Mouse (Mus musculus): ENCODE data around the gene Arhgef11. TPM values are rescaled to one million over a fixed set of nuclear protein-coding genes. Genes with fewer than 3 reads are reported as not detected.

Arhgef11 gene
- total RNA-seq, 1 experiment from 2014 or later = 37.8 TPM

DNA sequence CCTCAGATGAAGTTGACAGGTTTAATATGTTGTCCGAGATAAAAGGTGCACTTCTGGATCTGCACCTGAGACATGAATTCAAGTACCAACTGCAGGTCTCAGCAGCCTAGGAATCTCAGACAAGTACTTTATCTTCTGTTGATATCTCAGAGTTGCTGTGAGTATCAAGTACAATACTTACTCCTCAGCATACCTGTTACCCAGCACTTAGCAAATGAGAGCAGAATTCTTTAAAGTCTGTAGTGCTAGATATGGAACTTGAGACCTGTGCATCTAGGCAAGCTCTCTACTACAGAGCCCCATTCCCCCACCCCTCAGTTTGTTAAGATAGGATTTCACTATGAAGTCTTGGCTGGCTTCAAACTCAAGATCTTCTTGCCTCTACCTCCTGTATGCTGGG, 43.9 kb downstream of the Arhgef11 start:
- DNase-seq = no peak

DNA sequence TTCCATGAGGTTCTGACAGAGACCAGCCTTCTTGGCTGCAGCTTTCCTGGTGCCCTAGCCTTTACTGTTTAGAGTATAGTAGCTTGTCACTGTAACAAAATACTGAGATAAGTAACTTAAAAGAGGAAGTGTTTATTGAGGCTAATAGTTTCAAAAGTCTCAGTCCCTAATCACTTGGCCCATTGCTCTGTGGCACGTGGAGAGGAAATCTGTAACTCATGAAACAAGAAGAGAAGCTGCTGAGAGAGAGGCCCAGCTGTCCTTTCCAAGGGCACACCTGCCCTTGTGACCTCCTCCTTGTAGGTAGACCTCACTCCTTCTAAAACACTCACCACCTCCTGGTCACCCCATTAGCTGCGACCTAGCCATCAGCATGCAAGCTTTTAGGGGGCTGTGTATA, 101.2 kb downstream of the Arhgef11 start:
- DNase-seq = no peak

- DNase-seq = no peak
These were observed 107.2 kb downstream of the Arhgef11 start for GRCm38 (mm10) chr3:87724556-87724955.

- no peak for DNase-seq
These were observed 108.2 kb downstream of the Arhgef11 start for GRCm38 (mm10) chr3:87725396-87726160.

DNA sequence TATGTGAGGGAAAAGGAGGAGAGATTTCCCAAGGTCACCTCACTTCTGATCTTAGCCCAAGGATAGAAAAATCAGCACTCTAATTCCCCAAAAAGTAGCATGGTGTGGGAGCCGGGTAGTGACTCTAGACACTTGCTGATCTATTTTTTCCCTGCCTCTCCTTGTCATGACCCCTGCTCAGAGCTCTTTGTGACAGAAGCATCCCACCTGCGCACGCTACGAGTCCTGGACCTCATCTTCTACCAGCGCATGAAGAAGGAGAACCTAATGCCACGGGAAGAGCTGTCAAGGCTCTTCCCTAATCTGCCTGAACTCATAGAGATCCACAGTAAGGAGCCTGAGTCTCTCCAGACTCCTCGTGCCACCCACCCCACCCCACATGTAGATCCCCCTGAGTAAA, 108.8 kb downstream of the Arhgef11 start:
- DNase-seq = no peak

GRCm38 (mm10) chr3:87728696-87729095, 111.3 kb downstream of the Arhgef11 start:
- DNase-seq = no peak

DNA sequence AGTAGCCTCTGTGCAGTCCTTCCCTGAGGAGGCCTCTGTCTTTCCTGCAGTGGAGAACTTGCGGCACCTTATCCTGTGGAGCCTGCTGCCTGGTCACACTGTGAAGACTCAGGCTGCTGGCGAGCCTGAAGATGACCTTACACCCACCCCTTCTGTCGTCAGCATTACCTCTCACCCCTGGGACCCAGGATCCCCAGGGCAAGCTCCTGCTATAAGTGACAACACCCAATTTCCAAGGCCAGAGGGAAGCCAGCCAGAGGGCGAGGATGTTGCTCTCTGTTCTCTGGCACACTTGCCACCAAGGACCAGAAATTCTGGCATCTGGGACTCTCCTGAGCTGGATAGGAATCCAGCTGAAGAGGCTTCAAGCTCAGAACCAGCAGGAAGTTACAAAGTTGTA, 115.7 kb downstream of the Arhgef11 start:
- DNase-seq = peak; percentile 77

GRCm38 (mm10) chr3:87733984-87734761, 116.8 kb downstream of the Arhgef11 start:
- peak; percentile 62 for DNase-seq

DNA sequence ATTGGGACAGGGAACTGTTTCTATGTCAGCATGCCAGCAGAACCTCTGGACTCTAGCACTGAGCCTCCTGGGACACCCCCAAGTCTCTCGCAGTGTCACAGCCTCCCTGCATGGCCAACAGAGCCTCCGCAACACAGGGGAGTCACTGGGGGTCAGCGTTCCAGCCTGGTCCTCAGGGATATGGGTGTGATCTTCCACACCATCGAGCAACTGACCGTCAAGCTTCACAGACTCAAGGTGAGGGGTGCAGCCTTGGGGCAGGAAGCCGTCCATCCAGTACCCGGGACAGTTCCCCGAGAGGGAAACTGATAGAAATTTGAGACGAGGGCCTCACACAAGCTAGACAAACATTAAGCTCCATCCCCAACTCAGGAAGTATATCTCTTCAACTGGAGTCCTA, 118.0 kb downstream of the Arhgef11 start:
- DNase-seq = no peak

DNA sequence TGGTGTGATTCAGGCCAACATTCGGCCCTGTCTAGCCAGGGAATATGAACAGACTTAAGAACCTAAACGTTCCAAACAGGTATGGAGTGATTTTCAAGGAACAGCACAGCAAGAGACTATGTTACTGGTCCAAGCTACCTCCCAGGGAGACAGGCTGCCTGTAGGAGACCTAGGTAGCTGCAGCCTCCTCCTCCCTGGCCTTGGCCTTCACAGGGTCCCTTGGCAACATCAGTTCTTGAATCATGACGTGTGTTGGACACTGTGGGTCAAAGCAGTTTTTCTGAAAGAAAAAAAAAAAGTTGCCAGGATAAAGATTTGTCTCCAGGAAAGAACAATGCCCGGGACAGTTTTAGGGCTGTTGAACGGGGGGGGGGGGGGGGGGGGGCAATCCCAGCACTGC, 121.5 kb downstream of the Arhgef11 start:
- DNase-seq = peak; percentile 72

DNA sequence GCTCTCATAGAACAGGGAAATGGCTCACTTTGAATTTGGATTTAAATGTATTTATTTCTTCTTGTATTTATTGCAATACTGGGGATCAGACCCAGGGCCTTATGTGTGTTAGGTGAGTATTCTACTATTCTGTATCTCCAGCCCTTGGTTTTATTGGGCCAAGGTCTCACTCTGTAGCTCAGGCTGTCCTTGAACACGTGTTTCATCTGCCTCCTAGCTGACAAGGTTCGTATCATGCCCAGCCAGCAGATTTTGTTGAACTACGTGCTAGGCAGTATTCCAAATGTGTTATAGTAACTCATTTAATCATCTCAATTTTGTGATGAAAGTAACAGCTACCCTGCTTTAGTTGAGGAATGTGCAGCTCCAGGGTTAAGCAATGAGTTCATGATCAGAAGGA, 124.7 kb downstream of the Arhgef11 start:
- no peak for DNase-seq

GRCm38 (mm10) chr3:87742735-87743134, 125.4 kb downstream of the Arhgef11 start:
- no peak for DNase-seq

DNA sequence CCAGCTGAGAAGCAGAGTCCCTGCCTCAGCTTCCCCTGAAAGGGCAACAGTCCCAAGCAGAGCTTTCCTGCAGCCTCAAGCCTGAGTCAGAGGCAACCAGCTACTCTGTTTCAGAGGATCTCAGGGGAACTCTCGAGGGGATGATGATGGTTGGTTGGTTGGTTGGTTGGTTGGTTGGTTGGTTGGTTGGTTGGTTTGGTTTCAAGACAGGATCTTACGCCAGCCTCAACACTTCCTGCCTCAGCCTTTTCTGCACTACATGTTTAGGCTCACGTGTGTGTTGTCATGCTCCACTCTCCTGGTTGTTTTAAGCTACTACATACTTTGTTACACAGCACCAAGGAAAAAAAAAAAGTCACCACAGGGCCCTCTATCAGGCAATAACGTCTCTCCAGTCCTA, 126.6 kb downstream of the Arhgef11 start:
- no peak for DNase-seq

- DNase-seq = no peak
These were observed 127.8 kb downstream of the Arhgef11 start for GRCm38 (mm10) chr3:87745036-87745659.

GRCm38 (mm10) chr3:87748431-87748830, 131.1 kb downstream of the Arhgef11 start, which contains the start of gene Lrrc71:
Gene Lrrc71, minus strand, starts transcription at chr3:87748625.
- peak; percentile 56 for DNase-seq

DNA sequence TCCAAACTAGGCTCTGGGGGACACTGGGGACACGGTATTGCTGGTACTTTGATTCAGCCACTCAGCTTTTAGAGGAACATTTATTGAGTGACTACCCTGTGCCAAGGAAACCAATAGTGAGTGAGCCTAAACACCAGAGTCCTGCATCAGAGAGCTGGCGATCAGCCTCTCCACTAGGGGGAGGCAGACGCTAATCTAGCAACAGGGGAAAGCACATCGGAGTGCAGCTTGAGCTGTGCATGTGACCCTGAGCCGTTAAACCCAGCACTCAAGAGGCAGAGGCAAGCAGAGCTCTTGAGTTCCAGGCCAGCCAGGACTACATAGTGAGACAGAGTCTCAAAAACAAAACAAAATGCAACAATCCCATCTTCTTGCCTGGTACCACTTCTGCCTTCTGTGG, 131.7 kb downstream of the Arhgef11 start:
- DNase-seq = peak; percentile 79

DNA sequence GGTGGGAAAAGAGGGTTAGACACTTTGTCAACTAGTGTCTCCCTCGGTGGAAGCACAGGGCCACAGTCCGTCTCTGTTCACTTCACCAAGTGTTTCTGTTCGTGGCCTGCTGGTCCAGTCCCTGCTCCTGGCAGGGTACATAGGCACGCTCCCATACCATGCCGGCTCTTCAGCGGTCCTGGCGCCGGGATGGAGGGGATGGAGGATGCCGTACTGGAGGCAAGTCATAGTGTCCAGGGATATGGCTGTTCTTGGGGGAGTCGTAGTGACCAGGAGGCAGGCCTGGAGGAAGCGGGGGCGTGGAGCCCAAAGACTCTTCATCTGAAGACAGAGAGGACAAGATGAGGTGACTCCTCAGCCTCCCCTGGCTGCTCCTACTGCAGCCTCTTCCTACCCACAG, 132.6 kb downstream of the Arhgef11 start:
- DNase-seq = no peak

DNA sequence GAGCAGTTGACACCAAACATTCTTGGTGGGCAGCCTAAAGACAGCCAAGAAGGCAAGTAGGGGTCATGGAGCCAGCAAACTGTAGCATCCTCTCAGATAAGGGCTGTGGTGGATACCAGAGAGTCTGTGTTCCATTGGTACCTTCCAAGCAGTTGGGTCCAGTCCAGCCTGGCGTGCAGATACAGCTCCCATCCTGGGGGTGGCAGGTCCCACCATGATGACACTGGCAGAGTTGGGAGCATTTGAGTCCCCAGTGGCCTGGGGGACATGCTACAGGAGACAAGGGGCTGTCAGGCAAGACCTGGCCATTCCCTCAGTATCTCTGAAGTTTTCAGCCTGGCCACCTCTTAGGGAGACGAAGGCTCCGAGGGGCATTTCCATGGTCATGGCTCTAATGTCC, 135.2 kb downstream of the Arhgef11 start:
- DNase-seq = no peak

- no peak for DNase-seq
These were observed 136.5 kb downstream of the Arhgef11 start for GRCm38 (mm10) chr3:87753829-87754228.

DNA sequence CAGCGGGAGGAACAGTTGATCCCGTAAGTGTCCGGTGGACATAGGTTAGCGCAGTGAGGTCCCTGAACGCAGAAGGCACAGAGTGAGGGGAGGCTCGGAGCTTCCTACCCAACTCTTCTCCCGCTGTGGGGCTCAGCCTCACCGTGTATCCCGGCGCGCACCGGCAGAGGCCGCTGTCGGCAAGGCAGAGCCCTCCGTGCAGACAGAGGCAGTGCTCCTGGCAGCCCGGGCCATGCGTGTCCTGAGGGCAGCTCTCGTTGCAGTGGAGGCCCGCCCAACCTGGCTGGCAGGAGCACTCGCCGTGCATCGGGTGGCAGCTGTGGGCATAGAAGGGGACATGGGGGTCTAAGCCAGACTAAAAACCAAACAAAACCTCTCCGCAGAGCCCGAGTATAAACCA, 138.6 kb downstream of the Arhgef11 start:
- DNase-seq = peak; percentile 95

- no peak for DNase-seq
These were observed 139.1 kb downstream of the Arhgef11 start for GRCm38 (mm10) chr3:87756488-87756887.

DNA sequence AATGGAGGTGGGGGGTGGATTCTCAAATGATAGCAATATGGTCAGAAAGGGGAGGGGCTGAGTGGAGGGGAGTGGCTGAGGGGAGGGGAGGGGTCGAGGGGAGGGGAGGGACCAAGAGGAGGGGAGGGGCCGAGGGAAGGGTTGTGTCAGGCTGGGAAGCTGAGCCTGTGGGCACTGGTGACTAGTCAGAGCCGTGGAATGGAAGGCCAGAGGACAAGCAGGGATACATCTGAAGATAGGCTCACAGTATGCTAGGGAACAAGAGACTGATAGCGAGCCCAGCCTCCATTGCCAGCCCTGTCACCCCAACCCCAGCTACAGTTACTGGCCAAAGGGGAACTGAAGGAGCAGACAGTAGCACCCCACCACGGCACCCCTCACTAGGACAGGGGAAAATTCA, 141.3 kb downstream of the Arhgef11 start:
- DNase-seq = peak; percentile 80
